Mouse (Mus musculus): ENCODE measurements at regions not wholly inside any gene's neighbourhood (a gene's known extent, or its start where the extent isn't known, plus 50 kb on each side); places are given as distances from the start of the nearest gene placed in this dataset.

DNA sequence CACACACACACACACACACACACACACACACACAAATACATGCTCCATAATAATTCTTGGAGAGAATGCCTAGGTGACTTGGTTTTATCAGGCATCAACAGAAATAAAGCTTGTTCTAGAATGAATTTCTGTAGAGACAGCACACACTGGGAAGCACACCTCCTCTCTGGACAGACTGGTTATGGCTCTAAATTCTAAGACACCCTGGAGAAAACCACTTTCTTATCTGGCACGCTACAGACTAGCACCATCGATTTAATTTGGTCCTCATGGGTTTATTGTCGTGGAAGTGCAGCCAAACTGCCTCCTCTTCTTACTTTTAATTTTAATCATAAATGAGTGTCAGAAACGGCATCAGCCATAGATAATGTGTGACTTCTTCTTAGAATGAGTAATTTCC is 422.8 kb upstream of the Adgrl2 start:
- in situ Hi-C loops (cut with MboI; ENCODE audit: low pct_ligation_motif_present, low pct_unique_long_range_greater_than_20kb, low sequenced_read_pairs) (no loop called here), dilution Hi-C loops (cut with MboI; ENCODE audit: extremely low pct_ligation_motif_present, extremely low pct_unique_long_range_greater_than_20kb, low sequenced_read_pairs) (no loop called here)
- H3K9ac ChIP-seq (ENCODE audit: insufficient read depth, low read depth) = no peak overlapping the region
- H3K27ac ChIP-seq (ENCODE audit: insufficient read depth, low read depth) = no peak overlapping the region
- H3K79me2 ChIP-seq (replicated peaks; ENCODE audit: control insufficient read depth, extremely low read depth, insufficient read depth, poor library complexity, severe bottlenecking) = no peaks in the 10 kb centered on the region
- DNase-seq (ENCODE audit: extremely low read depth) = no peak
- no peaks in the 10 kb centered on the region for H3K9me3 ChIP-seq (replicated peaks; ENCODE audit: low read length)
- TF ChIP-seq CHD1 (IDR thresholded peaks at IDR 0.05; ENCODE audit: low read depth, low read length) (no peak), GABPA (IDR thresholded peaks at IDR 0.05; ENCODE audit: insufficient replicate concordance, low read depth, low read length) (no peak), ZMIZ1 (IDR thresholded peaks at IDR 0.05; ENCODE audit: low read depth, low read length) (no peak), EP300 (IDR thresholded peaks at IDR 0.05; ENCODE audit: low read length) (no peak)
- peaks cover 0 to 13% of the 10 kb centered on the region in 2 experiments; a peak in 2 of 4 replicates for H3K4me1 ChIP-seq (ENCODE audit: control insufficient read depth in 1 of 2, insufficient read depth in 2 of 2)
- H3K4me3 ChIP-seq (replicated peaks in 1 of 3; ENCODE audit: low read depth in 2 of 3, low read length in 2 of 3, poor library complexity in 1 of 3) = no peak overlapping the region
- no peak overlapping the region for H3K4me2 ChIP-seq (ENCODE audit: insufficient read depth, low read depth, poor library complexity, severe bottlenecking)
- H3K36me3 ChIP-seq (replicated peaks in 1 of 2; ENCODE audit: control insufficient read depth in 1 of 2, insufficient read depth in 1 of 2, low read length in 1 of 2) = no peaks in the 10 kb centered on the region
- no peaks in the 10 kb centered on the region for H3K27me3 ChIP-seq (replicated peaks)

DNA sequence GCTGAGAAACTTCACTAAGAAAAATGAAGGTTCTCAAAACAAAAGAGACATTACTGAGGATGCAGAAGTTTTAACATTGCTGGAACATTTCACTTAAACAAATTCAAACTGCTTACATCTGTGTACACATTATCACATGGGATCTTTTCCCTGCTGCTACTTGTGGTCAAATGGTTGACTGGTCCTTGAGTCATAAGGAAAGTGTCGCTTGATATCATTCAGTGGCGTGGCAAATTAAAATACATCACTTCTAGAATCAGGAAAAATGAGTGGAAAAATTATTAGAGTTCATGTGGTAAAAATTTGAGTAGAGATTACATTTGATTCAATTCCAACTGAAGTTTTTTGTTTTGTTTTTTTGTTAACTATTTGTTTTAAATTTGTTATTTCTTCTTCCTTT is 420.2 kb upstream of the Adgrl2 start:
- no peak overlapping the region for H3K4me3 ChIP-seq (replicated peaks in 1 of 3; ENCODE audit: low read depth in 2 of 3, low read length in 2 of 3, poor library complexity in 1 of 3)
- dilution Hi-C loops (cut with MboI; ENCODE audit: extremely low pct_ligation_motif_present, extremely low pct_unique_long_range_greater_than_20kb, low sequenced_read_pairs) = no loop called here
- in situ Hi-C loops (cut with MboI; ENCODE audit: low pct_ligation_motif_present, low pct_unique_long_range_greater_than_20kb, low sequenced_read_pairs) = no loop called here
- no peak overlapping the region for H3K4me2 ChIP-seq (ENCODE audit: insufficient read depth, low read depth, poor library complexity, severe bottlenecking)
- H3K27ac ChIP-seq (ENCODE audit: insufficient read depth, low read depth) = no peak overlapping the region
- H3K9ac ChIP-seq (ENCODE audit: insufficient read depth, low read depth) = no peak overlapping the region
- H3K4me1 ChIP-seq (ENCODE audit: control insufficient read depth in 1 of 2, insufficient read depth in 2 of 2) = peaks cover 0 to 13% of the 10 kb centered on the region in 2 experiments; a peak in 2 of 4 replicates
- DNase-seq (ENCODE audit: extremely low read depth) = peak; percentile 60
- no peaks in the 10 kb centered on the region for H3K27me3 ChIP-seq (replicated peaks)
- no peaks in the 10 kb centered on the region for H3K79me2 ChIP-seq (replicated peaks; ENCODE audit: control insufficient read depth, extremely low read depth, insufficient read depth, poor library complexity, severe bottlenecking)
- no peaks in the 10 kb centered on the region for H3K36me3 ChIP-seq (replicated peaks in 1 of 2; ENCODE audit: control insufficient read depth in 1 of 2, insufficient read depth in 1 of 2, low read length in 1 of 2)
- H3K9me3 ChIP-seq (replicated peaks; ENCODE audit: low read length) = no peaks in the 10 kb centered on the region
- TF ChIP-seq GABPA (IDR thresholded peaks at IDR 0.05; ENCODE audit: insufficient replicate concordance, low read depth, low read length) = no peak
- no peak for TF ChIP-seq E2F4 (IDR thresholded peaks at IDR 0.05; ENCODE audit: insufficient replicate concordance, low read depth, low read length)
- TF ChIP-seq NRF1 (IDR thresholded peaks at IDR 0.05; ENCODE audit: low read depth, low read length) = no peak
- no peak for TF ChIP-seq CHD2 (IDR thresholded peaks at IDR 0.05; ENCODE audit: low read length)
- TF ChIP-seq PAX5 (IDR thresholded peaks at IDR 0.05; ENCODE audit: low read length) = no peak
- TF ChIP-seq MAX (IDR thresholded peaks at IDR 0.05; ENCODE audit: low read length) = 0 out of 2 replicates have a peak, but pooled peaks have one; percentile 33
- TF ChIP-seq TBP (conservative IDR thresholded peaks at IDR 0.05; ENCODE audit: low read depth, low read length) = no peak
- TF ChIP-seq KAT2A (IDR thresholded peaks at IDR 0.05; ENCODE audit: insufficient replicate concordance, low read length) = no peak
- TF ChIP-seq SMC3 (IDR thresholded peaks at IDR 0.05; ENCODE audit: low read depth, low read length) = no peak
- no peak for TF ChIP-seq MEF2A (IDR thresholded peaks at IDR 0.05; ENCODE audit: borderline replicate concordance, low read depth, low read length)
- peak; percentile 76 for TF ChIP-seq IRF4 (IDR thresholded peaks at IDR 0.05; ENCODE audit: low read depth, low read length)
- TF ChIP-seq TCF12 (IDR thresholded peaks at IDR 0.05; ENCODE audit: low read depth, low read length) = no peak
- no peak for TF ChIP-seq ZNF384 (IDR thresholded peaks at IDR 0.05; ENCODE audit: low read depth, low read length)
- TF ChIP-seq USF1 (IDR thresholded peaks at IDR 0.05; ENCODE audit: low read depth, low read length) = no peak
- TF ChIP-seq MYC (IDR thresholded peaks at IDR 0.05; ENCODE audit: low read depth, low read length) = peak; percentile 30; the same call in 1 of the 2 replicates
- TF ChIP-seq SIN3A (IDR thresholded peaks at IDR 0.05; ENCODE audit: low read length) = no peak
- TF ChIP-seq MXI1 (IDR thresholded peaks at IDR 0.05; ENCODE audit: low read depth, low read length) = no peak
- no peak for TF ChIP-seq ZKSCAN1 (IDR thresholded peaks at IDR 0.05; ENCODE audit: borderline replicate concordance, low read depth, low read length)
- 0 out of 2 replicates have a peak, but pooled peaks have one; percentile 19 for TF ChIP-seq BHLHE40 (IDR thresholded peaks at IDR 0.05; ENCODE audit: low read depth, low read length)
- TF ChIP-seq CHD1 (IDR thresholded peaks at IDR 0.05; ENCODE audit: low read depth, low read length) = no peak
- no peak for TF ChIP-seq ELF1 (IDR thresholded peaks at IDR 0.05; ENCODE audit: low read depth, low read length)
- peak; percentile 21; the same call in 1 of the 2 replicates for TF ChIP-seq ETS1 (conservative IDR thresholded peaks at IDR 0.05; ENCODE audit: low read depth, low read length)
- no peak for TF ChIP-seq POLR2AphosphoS2 (IDR thresholded peaks at IDR 0.05; ENCODE audit: low read depth, low read length)
- TF ChIP-seq JUND (conservative IDR thresholded peaks at IDR 0.05; ENCODE audit: low read depth, low read length) = peak; percentile 86
- TF ChIP-seq ZC3H11A (IDR thresholded peaks at IDR 0.05; ENCODE audit: low read depth, low read length) = no peak
- TF ChIP-seq MAZ (IDR thresholded peaks at IDR 0.05; ENCODE audit: low read depth, low read length) = no peak
- TF ChIP-seq CTCF (conservative IDR thresholded peaks at IDR 0.05 in 1 of 2, IDR thresholded peaks at IDR 0.05 in 1 of 2; ENCODE audit: low read depth in 2 of 2, low read length in 2 of 2) = no peak
- TF ChIP-seq MAFK (IDR thresholded peaks at IDR 0.05; ENCODE audit: insufficient replicate concordance, low read length) = no peak
- no peak for TF ChIP-seq RCOR1 (conservative IDR thresholded peaks at IDR 0.05; ENCODE audit: low read depth, low read length)
- no peak for TF ChIP-seq NELFE (IDR thresholded peaks at IDR 0.05; ENCODE audit: low read depth, low read length)
- no peak for TF ChIP-seq POLR2A (IDR thresholded peaks at IDR 0.05; ENCODE audit: low read depth, low read length)
- TF ChIP-seq UBTF (IDR thresholded peaks at IDR 0.05; ENCODE audit: low read depth, low read length) = no peak
